Mouse (Mus musculus) lung, embryonic 15.5 days (tissue): ENCODE measurements around the gene Alyref. TPM values are rescaled to one million over a fixed set of nuclear protein-coding genes. Genes with fewer than 3 reads are reported as not detected.

ENCODE experiments used
- ATAC-seq: fragments of 200-750 bp; cut with Nextera tagmentation; 2 replicates; pipeline ENCODE4 v1.8.0; 2017; ENCODE audit warnings: moderate number of reproducible peaks, borderline replicate concordance; ENCODE audit not compliant: low FRiP score, low TSS enrichment; ENCODE audit errors: extremely low read depth
- H3K27ac ChIP-seq: fragments of 300-500 bp; sonication (generic); 2 replicates; pipeline ENCODE4 v1.5.1; 2015; ENCODE audit warnings: moderate library complexity, mild to moderate bottlenecking, inconsistent platforms
- H3K27me3 ChIP-seq: fragments of 300-500 bp; sonication (generic); 2 replicates; pipeline ENCODE4 v1.6.1; 2015; ENCODE audit warnings: inconsistent platforms
- H3K36me3 ChIP-seq: fragments of 300-500 bp; sonication (generic); 2 replicates; pipeline ENCODE4 v1.6.1; 2015; ENCODE audit warnings: inconsistent platforms
- H3K4me1 ChIP-seq: fragments of 300-500 bp; sonication (generic); 2 replicates; pipeline ENCODE4 v1.6.1; 2015; ENCODE audit warnings: inconsistent platforms
- H3K4me2 ChIP-seq: fragments of 300-500 bp; sonication (generic); 2 replicates; pipeline ENCODE4 v1.6.1; 2015; ENCODE audit warnings: inconsistent platforms, mild to moderate bottlenecking, moderate library complexity
- H3K4me3 ChIP-seq: fragments of 300-500 bp; sonication (generic); 2 replicates; pipeline ENCODE4 v1.5.1; 2015; ENCODE audit warnings: mild to moderate bottlenecking, inconsistent platforms
- H3K9ac ChIP-seq: fragments of 300-500 bp; sonication (generic); 2 replicates; pipeline ENCODE4 v1.6.1; 2015; ENCODE audit warnings: inconsistent platforms
- H3K9me3 ChIP-seq: fragments of 300-500 bp; sonication (generic); 2 replicates; pipeline ENCODE4 v1.6.1; 2016; ENCODE audit warnings: inconsistent platforms
- WGBS: fragments of 180-500 bp; shearing (Covaris S2); methylation state at CpG from one replicate; pipeline ENCODE4 v1.1.7; 2015; 5-methylcytosine and 5-hydroxymethylcytosine counted together
- microRNA-seq: library from miRNA; unstranded; fragments of <30 nt; microRNA quantifications from one replicate; pipeline ENCODE4, GENCODE M21; 2016
- polyA plus RNA-seq: library from polyadenylated mRNA; unstranded; fragments of >200 nt; fragmentation: Nextera tagmentation; extraction: Ambion mirVana; gene quantifications from 2 replicates; pipeline ENCODE4 v1.2.1, GENCODE M21; 2015

The Alyref gene
- polyA plus RNA-seq, 1 experiment from 2014 or later, result 511 TPM

GRCm38 (mm10) chr11:120545964-120546363 is 52.2 kb downstream of the Alyref start:
- Histone ChIP-seq H3K9me3 (no peaks in the 10 kb centered on the region), H3K9ac (no peak overlapping the region), H3K27ac (no peak overlapping the region), H3K36me3 (peaks cover 25% of the 10 kb centered on the region), H3K4me3 (no peak overlapping the region), H3K27me3 (no peaks in the 10 kb centered on the region), H3K4me2 (no peak overlapping the region), H3K4me1 (peaks cover 27% of the 10 kb centered on the region)
- WGBS, result 91% methylated on average over 3 of the region's 3 CpGs
- ATAC-seq, result no peak

- Histone ChIP-seq H3K4me2 (no peak overlapping the region), H3K9me3 (no peaks in the 10 kb centered on the region), H3K27me3 (no peaks in the 10 kb centered on the region), H3K27ac (no peak overlapping the region), H3K4me3 (no peak overlapping the region), H3K4me1 (peaks cover 28% of the 10 kb centered on the region), H3K9ac (no peak overlapping the region), H3K36me3 (peaks cover 25% of the 10 kb centered on the region)
- WGBS, result 76% methylated on average over 6 of the region's 6 CpGs
- no peak for ATAC-seq
Observed at GRCm38 (mm10) chr11:120542376-120542775, 55.8 kb downstream of the Alyref start.

Small RNAs within 50 kb of the gene (microRNA-seq; reads per million reads assigned to microRNA genes)
- 1.7 reads per million for gene Mir6936

Other genes with a start within 250 kb of the Alyref start
- gene Actg1, start 249.8 kb downstream of the Alyref start, polyA plus RNA-seq, result 2,618 and 2,638 TPM in 2 replicates
- 0.38 and 0.56 TPM in 2 replicates for gene Fscn2, start 236.8 kb downstream of the Alyref start, polyA plus RNA-seq
- gene Faap100, start 219.6 kb downstream of the Alyref start, polyA plus RNA-seq, result 36.9 and 37.4 TPM in 2 replicates
- 32.5 and 34.5 TPM in 2 replicates for gene Nploc4, start 160.7 kb downstream of the Alyref start, polyA plus RNA-seq
- not detected in 2 replicates for gene Tspan10, start 155.7 kb downstream of the Alyref start, polyA plus RNA-seq
- gene Pde6g, start 144.9 kb downstream of the Alyref start, polyA plus RNA-seq, result 0.25 and 0.31 TPM in 2 replicates
- 12.7 and 13.0 TPM in 2 replicates for gene Oxld1, start 140.3 kb downstream of the Alyref start, polyA plus RNA-seq
- 31.2 and 35.5 TPM in 2 replicates for gene Ccdc137, start 140.2 kb downstream of the Alyref start, polyA plus RNA-seq
- gene Arl16, start 130.8 kb downstream of the Alyref start, polyA plus RNA-seq, result 43.8 and 44.6 TPM in 2 replicates
- 125 and 133 TPM in 2 replicates for gene Mrpl12, start 113.8 kb downstream of the Alyref start, polyA plus RNA-seq
- 67.5 and 70.9 TPM in 2 replicates for gene Slc25a10, start 106.5 kb downstream of the Alyref start, polyA plus RNA-seq
- 0.91 and 1.1 TPM in 2 replicates for gene Gcgr, start 67.7 kb downstream of the Alyref start, polyA plus RNA-seq
- 205 and 209 TPM in 2 replicates for gene Mcrip1, start 48.6 kb downstream of the Alyref start, polyA plus RNA-seq
- gene Ppp1r27, start 47.2 kb downstream of the Alyref start, polyA plus RNA-seq, result 0.65 and 1.7 TPM in 2 replicates
- gene P4hb, start 25.1 kb downstream of the Alyref start, polyA plus RNA-seq, result 847 and 883 TPM in 2 replicates
- 697 and 699 TPM in 2 replicates for gene Arhgdia, start 16.7 kb downstream of the Alyref start, polyA plus RNA-seq
- gene Anapc11, start 56 bp upstream of the Alyref start, polyA plus RNA-seq, result 215 and 222 TPM in 2 replicates
- 0.78 and 1.4 TPM in 2 replicates for gene Npb, start 10.1 kb upstream of the Alyref start, polyA plus RNA-seq
- 103 and 126 TPM in 2 replicates for gene Pcyt2, start 19.6 kb upstream of the Alyref start, polyA plus RNA-seq
- 32.6 and 34.3 TPM in 2 replicates for gene Sirt7, start 26.9 kb upstream of the Alyref start, polyA plus RNA-seq
- gene Mafg, start 35.2 kb upstream of the Alyref start, polyA plus RNA-seq, result 23.3 and 24.5 TPM in 2 replicates
- 25.4 and 27.2 TPM in 2 replicates for gene Pycr1, start 45.4 kb upstream of the Alyref start, polyA plus RNA-seq
- 0.55 and 1.3 TPM in 2 replicates for gene Myadml2, start 49.8 kb upstream of the Alyref start, polyA plus RNA-seq
- 4.1 and 4.3 TPM in 2 replicates for gene Notum, start 62.8 kb upstream of the Alyref start, polyA plus RNA-seq
- 138 and 143 TPM in 2 replicates for gene Aspscr1, start 74.6 kb upstream of the Alyref start, polyA plus RNA-seq
- gene Cenpx, start 115.4 kb upstream of the Alyref start, polyA plus RNA-seq, result 160 and 167 TPM in 2 replicates
- 57.9 and 59.9 TPM in 2 replicates for gene Lrrc45, start 115.6 kb upstream of the Alyref start, polyA plus RNA-seq
- gene Rac3, start 123.1 kb upstream of the Alyref start, polyA plus RNA-seq, result 54.9 and 60.5 TPM in 2 replicates
- gene Dcxr, start 128.9 kb upstream of the Alyref start, polyA plus RNA-seq, result 45.1 and 55.1 TPM in 2 replicates
- gene Cbr2, start 133.7 kb upstream of the Alyref start, polyA plus RNA-seq, result 102 and 103 TPM in 2 replicates
- gene Hmga1b, start 164.4 kb upstream of the Alyref start, polyA plus RNA-seq, result 3.9 and 4.8 TPM in 2 replicates
- gene Rfng, start 185.8 kb upstream of the Alyref start, polyA plus RNA-seq, result 35.4 and 38.3 TPM in 2 replicates
- 205 and 213 TPM in 2 replicates for gene Gps1, start 185.9 kb upstream of the Alyref start, polyA plus RNA-seq
- gene Dus1l, start 198.0 kb upstream of the Alyref start, polyA plus RNA-seq, result 84.3 and 90.4 TPM in 2 replicates
- gene Fasn, start 226.2 kb upstream of the Alyref start, polyA plus RNA-seq, result 49.0 and 53.2 TPM in 2 replicates